Mouse (Mus musculus) 416B (cell line): ENCODE results near the gene Sars.

Source experiments
- DNase-seq: peaks from one replicate; pipeline ENCODE4 v3.0.0; 2011; ENCODE audit warnings: low read depth

The Sars gene

GRCm38 (mm10) chr3:108444698-108445365 lies at the start of gene Sars:
Gene Sars (minus strand): TSS chr3:108445209.
- DNase-seq, result peak; percentile 92

DNA sequence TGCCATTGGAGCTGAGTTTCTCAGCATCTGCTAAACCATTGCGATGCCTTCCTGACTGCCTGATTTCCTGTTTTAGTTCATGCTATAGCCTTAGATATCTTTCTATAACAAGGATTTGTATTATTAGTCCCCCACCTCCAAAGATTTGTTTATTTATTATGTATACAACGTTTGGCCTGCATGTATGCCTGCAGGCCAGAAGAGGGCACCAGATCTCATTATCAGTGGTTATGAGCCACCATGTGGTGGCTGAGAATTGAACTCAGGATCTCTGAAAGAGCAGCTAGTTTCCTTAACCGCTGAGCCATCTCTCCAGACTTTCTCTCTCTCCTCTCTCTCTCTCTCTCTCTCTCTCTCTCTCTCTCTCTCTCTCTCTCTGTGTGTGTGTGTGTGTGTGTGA lies 45.0 kb upstream of the Sars start:
- peak; percentile 59 for DNase-seq

DNA sequence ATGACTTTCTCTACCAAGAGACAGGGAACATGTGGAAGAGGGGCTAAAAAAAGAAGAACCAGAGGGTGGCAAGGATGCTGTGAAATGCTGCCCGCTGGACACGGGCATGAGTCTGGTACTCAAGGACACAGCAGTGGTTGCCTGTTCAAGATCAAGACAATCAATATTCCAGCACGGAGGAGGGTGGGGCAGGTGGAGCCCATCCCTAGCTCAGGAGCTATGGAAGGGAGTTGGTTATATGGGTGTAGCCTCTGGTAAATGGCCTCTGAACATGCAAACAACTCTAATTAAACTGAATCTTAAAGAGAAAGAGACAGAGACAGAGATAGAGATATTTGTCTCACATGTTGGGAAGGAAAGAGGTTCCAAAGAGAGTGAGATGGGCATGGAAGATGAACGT lies 39.7 kb upstream of the Sars start:
- no peak for DNase-seq

DNA sequence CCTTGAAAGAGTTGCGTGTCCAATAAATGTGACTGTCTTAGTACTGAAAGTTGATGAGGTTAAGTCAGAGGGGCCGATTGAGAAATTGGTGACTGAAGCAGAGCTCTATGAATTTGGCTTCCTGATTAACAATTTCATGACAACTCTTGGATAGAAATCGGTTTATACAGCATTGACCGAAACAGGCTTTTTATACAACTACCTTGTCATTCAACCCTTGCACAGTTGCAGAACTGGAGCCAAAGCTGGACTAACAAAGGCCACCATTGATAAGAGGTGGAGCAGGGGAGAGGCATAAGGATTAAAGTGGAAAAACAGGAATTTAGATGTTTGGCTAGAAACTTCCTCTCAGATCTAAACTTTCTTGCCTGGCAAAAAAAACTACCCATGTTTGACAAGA lies 33.8 kb upstream of the Sars start:
- no peak for DNase-seq

DNA sequence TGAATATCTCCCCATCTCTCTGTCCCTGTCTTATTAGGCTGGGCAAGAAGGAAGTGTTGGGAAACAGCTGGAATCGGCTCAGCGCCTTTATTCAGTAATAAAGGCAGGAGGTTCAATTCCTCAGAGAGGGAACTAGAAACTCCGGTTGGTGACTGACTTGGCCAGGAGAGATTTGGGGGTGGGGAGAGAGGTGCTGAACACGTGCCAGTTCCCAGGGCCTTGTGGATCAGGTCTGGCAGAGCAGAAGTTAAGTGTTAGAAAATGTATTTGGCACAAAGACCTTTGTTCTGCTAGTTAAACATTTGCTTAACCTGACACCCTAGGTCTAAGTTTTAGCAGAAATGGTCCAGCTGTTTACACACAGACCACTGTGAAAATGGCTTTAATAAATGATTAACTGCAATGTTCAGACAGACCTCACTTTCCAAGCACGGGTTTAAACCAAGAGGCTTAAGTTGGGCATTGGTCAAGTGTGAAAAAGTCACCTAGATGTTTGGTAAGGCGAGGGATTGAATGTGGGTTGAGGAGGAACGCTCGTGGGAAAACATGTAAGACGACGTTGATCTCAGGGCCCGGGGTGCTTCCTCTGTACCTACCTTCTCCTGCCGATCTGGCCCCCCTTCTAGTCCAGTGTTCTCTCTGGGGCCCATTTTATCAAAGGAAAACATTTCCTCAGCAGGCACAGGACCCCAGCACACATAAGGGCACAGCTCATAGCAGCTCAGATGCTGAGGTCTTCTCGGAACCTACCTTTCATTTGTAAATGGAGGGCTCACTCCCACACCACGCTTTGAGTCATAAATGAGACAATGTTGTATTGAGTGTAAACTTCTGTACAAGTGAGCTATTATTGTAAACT lies 32.0 kb upstream of the Sars start:
- DNase-seq, result no peak

DNA sequence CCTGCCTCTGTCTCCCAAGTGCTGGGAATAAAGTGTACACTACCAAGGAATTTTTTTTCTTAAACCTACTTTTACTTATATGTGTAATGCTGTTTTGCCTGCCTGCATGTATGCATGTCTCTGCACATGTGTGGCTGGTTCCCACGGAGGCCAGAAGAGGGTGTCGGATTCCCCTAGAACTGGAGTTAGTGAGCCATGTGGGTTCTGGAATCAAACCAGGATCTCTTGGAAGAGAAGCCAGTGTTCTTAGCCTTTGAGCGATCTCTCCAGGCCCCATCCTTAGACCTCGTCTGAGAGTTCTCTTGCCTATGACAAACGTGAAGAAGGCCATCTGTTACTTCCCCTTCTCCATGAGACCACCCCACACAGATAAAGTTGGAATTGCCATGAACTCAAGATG lies 30.5 kb upstream of the Sars start:
- DNase-seq, result no peak

GRCm38 (mm10) chr3:108474969-108475368 lies 30.0 kb upstream of the Sars start:
- DNase-seq, result no peak

DNA sequence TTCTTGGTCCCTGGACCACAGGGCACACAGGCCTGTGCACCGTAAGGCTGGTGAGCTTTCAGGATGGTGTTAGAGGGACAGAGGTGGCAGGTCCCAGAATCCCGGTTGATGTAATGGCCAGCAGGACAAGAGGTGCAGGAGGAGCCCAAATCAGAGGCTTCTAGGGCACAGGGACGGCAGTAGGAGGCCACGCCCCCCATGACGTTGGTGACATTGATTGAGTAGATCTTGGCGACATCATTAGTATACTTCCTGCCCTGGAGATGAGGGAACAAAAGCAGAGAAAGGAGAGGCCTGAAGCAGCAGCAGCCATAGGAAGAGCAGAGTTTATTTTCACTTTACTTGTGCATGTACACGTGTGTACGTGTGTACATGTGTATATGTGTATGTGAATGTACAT lies 22.8 kb upstream of the Sars start:
- peak; percentile 68 for DNase-seq

- peak; percentile 73 for DNase-seq
These were observed 21.4 kb upstream of the Sars start for GRCm38 (mm10) chr3:108466425-108466824.

DNA sequence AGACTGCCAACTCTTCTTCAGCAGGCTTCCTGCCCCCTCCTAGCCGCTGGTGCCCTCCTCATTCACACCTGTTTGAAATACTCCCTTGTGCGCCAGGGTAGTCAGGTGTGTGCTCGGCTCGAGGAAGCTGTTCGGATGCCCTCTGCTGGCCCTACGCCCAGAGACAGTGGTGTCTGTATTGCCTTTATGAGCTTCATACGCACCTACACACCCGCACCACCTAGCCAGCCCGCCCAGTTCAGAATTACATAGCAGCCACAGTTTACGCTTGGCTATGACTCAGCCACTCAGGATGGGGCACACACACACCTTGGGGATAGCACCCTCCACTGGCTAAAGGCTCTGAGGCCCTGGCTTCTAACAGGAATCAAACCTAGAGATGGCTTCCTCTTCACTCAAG lies 13.9 kb upstream of the Sars start:
- peak; percentile 54 for DNase-seq

- DNase-seq, result peak; percentile 51
These were observed 13.4 kb upstream of the Sars start for GRCm38 (mm10) chr3:108458380-108458779.

GRCm38 (mm10) chr3:108454172-108454571 lies 9.2 kb upstream of the Sars start:
- DNase-seq, result no peak

DNA sequence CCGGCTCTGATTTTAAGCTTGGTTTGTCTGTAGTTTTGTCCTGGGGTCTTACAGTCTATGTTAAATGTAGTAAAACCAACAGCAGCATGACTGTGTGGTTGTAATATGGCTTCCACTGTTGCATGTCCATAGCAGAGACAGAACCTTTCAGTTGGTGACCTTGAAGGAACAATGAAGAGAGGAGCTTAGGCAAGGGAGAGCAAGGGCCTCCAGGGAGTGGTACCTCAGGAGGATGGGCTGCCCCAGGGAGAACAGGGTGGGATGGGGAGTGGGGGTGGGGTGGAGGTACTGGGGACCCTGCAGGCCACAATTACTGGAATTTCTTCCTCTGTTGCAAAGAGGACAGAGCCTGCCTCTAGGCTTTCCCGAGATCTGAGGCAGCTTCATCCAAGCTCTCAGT lies 7.0 kb upstream of the Sars start:
- no peak for DNase-seq

- DNase-seq, result no peak
These were observed 327 bp upstream of the Sars start for GRCm38 (mm10) chr3:108445366-108445705.

- DNase-seq, result peak; percentile 89
These were observed 980 bp downstream of the Sars start for GRCm38 (mm10) chr3:108444029-108444428.

DNA sequence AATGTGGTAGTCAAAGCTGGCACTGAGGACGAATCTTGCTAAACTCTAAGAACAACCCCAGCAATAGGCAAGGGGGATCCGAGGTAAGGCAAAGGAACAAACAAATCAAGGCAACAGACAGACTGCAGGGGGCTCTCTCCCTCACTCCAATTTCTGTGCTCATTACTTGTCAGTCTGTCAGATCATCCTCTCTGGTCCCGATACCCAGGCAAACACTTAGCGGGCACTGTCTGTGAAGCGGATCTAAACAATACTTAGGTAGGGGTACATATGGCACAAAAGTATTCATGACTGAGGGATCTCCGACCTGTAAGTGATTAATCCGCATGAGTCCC lies 8.7 kb downstream of the Sars start:
- no peak for DNase-seq

- DNase-seq, result no peak
These were observed 9.2 kb downstream of the Sars start for GRCm38 (mm10) chr3:108435701-108436379.

GRCm38 (mm10) chr3:108433881-108434495 lies 11.0 kb downstream of the Sars start:
- no peak for DNase-seq

DNA sequence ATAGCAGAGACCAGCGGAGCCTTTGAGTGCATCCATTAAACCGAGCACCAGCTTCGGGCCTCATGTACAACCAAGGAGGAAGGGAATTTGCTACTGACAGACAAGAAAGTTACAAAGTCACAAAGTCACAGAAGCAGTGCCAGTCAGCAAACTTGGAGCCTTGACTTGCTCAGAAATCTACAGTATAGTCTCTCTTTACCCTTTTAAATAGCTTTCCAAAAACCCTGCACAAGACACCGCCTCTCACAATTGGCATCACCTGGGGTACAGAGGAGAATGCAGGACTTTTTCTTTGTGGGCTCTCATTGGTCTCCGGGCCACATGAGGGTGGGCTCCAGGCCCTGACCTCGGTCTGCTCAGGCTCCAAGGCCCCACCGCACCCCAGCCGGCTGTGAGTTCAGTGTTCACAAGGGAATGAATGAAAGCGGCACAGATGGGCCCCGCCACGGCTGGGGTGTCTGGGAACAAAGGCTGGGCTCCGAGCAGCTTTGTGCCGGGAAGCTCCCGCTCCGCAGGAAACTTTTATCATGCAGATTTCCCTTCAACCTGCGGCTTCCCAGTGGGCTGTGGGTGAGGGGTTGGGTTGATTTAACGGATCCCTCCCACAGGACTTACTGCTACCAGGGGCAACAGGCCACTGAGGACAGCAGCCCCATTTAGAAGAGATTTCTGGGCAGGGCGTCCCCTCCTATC lies 11.7 kb downstream of the Sars start:
- no peak for DNase-seq

- DNase-seq, result no peak
These were observed 12.3 kb downstream of the Sars start for GRCm38 (mm10) chr3:108432542-108433187.

- no peak for DNase-seq
These were observed 19.4 kb downstream of the Sars start for GRCm38 (mm10) chr3:108425624-108426018.
